Mouse (Mus musculus) spleen, adult 18-20 months (tissue): ENCODE measurements around the gene Atp13a2.

Source experiments
- DNase-seq, 2 experiments: peaks; one replicate each; pipeline ENCODE4 v3.0.0; 2022; ENCODE audit warnings: mixed read lengths in 2 of 2

Gene Atp13a2

DNA sequence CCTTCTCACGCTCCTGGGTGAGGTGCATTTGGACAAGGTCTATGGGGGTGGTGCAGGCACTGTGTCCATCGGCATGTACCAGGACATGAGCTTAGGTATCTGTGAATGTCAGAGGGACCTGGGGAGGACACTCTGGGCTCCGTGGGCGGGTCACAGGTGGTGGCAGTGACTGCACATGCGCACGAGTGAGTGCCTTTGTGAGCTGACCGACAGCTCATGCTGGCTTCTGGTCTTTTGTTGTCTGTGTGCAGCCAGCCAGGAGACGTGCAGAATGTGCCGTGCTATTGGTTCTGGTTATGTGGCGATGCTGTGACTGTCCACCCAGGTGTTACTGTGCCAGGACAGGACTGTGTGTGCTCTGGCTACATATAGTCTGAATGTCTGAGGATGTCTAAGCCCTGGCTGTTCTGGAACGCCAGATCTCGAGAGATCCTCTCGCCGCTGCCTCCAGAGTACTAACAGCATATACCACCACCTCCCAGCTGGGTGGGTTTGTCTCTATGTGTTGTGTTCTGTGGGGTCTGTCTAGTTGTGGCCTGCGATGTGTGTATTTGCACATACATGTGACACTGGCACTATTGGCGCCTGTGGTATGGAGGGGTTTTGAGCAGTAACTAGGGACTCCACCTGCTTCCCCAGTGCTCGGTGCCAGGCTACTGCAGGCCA lies 62.3 kb downstream of the Atp13a2 start:
- no peak for DNase-seq

DNA sequence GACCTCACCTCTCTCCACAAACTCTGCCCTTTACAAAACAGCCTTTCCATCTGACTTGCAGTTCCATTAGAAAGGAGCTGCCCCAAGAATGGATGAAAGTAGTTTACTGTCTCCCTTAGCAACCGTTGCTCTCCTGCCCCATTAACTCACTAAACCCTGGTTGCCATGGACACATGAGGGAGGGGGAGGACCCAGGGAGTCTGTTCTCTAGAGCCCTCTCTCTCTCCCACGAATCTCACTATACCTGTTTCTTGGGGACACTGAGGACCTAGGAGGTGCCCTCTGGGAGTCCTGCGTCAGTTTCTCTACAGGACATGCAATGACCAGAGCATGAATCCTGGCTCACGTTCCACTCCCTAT lies 62.8 kb downstream of the Atp13a2 start:
- no peak for DNase-seq

DNA sequence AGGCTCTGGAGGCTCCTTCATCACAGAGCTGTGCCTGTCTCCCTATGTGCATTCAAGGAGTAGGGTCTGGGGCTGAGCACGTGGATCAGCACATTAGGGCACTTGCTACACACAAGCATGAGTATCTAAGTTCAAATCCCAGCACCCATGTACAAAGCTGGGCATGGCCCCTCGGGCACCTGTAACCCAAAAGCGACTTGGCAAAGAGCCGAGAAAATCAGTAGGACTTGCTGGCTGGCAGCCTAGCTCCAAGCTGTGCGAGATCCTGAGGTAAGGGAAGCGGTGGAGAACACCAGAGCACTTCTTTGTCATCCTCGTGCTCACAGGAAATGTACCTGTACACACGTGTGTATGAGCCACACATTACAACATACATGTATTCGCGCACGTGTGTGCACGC lies 65.8 kb downstream of the Atp13a2 start:
- no peak for DNase-seq

DNA sequence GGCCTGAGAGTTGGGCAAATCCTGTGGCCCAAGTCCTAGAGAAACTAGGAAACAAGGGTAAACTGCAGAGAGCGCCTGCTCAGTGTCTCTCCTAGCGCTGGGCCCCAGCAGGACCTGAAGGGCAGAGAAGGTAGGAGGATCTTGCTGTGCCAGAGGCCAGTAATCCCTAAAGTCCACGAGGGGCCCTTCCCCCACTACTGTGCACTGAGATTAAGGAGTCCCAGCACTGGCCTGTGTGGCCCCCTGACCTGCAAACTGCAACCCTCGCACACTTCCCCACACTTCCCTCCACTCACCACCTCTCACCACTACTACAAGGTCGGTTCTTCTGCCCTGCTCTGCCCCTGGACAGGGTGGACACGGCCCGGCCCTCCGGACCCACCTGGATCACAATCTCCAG lies 66.5 kb downstream of the Atp13a2 start:
- no peak for DNase-seq

DNA sequence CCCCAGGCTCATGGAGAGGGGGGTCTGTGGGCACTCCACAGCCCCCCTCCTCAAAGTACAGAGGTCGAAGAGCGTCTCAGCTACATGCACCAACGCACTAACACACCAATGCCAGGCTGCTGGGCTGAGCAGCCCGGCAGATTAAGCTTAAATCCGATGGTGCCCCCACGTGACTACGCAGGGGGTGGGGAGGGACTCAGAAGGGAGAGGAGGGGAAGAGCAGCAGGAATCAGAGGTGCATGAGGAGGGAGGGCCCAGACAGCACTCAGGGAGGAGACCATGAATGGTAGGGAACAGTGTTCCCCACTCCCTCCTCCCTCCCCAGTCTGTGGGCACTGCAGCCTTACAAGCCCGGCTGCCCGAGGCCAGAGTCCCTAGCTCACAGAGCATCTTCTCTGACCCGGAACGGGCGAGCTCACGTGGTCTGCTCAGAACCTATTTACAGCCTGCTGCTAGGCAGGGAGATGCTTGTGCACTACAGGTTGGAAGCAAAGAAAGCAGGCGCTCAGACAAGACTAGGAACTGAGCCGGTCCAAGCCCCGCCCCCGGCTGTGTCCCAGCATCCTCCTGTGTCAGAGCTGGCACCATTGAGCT lies 67.0 kb downstream of the Atp13a2 start:
- no peak for DNase-seq
